Mouse (Mus musculus): ENCODE results near the gene Nr1i2. TPM values are rescaled to one million over a fixed set of nuclear protein-coding genes. Genes with fewer than 3 reads are reported as not detected.

Nr1i2 gene
- total and polyA plus RNA-seq, 2 experiments from 2014 or later, result not detected

DNA sequence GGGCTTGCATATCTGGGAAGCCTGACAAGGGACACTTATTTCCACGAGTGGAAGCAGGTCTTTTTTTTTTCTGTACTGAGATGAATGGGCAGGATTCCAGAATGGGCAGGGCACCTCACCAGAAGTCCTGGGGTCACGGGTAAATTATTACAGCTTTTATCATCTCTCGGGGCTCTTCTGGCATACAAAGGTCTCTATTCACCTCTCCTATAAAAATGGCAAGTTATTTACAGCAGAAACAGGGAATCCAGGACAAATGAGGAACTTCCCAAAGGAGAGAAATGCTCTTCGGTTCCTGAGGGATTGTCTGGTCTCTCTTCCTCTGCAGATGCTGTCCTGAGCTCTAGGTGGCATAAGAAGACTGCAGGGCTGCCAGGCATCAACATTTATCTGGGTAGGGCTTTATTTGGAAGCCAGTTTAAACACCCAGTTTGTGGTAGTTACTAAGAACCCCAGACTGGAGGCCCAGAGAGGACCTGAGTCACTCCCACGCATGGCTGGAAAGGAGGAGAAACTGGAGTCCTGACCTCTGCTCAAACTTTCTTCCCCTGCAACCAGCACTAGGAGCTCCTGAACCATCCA lies 816 bp upstream of the Nr1i2 start:
- Histone ChIP-seq H3K9me3 (ENCODE audit: low read length) (no peaks in the 10 kb centered on the region), H3K4me3 (ENCODE audit: low read depth, low read length) (no peak overlapping the region), H3K9ac (replicated peaks; ENCODE audit: low read length, poor library complexity, severe bottlenecking) (no peak overlapping the region), H3K27me3 (ENCODE audit: insufficient read depth, low read length) (no peaks in the 10 kb centered on the region), H3K4me2 (ENCODE audit: low read depth, low read length, poor library complexity, severe bottlenecking) (no peak overlapping the region), H3K4me1 (ENCODE audit: insufficient read depth, low read length) (no peaks in the 10 kb centered on the region), H3K36me3 (ENCODE audit: insufficient read depth, low read length) (no peaks in the 10 kb centered on the region), H3K27ac (ENCODE audit: low read depth, low read length) (no peak overlapping the region)
- no peak for DNase-seq (ENCODE audit: low spot score)
- peak; percentile 48 for TF ChIP-seq CTCF (IDR thresholded peaks at IDR 0.05)
- 52% methylated on average over 5 of the region's 5 CpGs for WGBS
- no peak for ATAC-seq (ENCODE audit: low FRiP score)

DNA sequence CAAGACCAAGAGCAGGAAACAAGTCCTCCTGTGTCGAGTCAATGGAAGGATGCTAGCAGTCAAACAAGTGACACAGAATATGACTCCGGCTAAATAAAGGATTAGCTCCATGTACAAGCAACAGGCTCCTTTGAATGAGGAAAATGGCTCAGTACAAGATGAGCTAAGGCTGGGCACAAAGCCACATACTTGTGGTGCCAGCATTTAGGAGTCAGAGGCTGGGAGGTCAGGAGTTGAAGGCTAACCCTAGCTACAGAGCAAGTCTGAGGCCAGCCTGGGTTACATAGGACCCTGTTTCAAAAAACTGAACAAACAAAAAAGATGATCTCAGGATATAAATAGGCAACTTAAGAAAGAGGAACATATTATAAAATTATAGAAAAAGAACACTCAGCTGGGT lies 4.5 kb downstream of the Nr1i2 start:
- no peak for DNase-seq (ENCODE audit: low spot score)
- Histone ChIP-seq H3K4me1 (ENCODE audit: insufficient read depth, low read length) (no peaks in the 10 kb centered on the region), H3K27me3 (ENCODE audit: insufficient read depth, low read length) (no peaks in the 10 kb centered on the region), H3K9ac (replicated peaks; ENCODE audit: low read length, poor library complexity, severe bottlenecking) (no peak overlapping the region), H3K4me2 (ENCODE audit: low read depth, low read length, poor library complexity, severe bottlenecking) (no peak overlapping the region), H3K27ac (ENCODE audit: low read depth, low read length) (no peak overlapping the region), H3K9me3 (ENCODE audit: low read length) (no peaks in the 10 kb centered on the region), H3K36me3 (ENCODE audit: insufficient read depth, low read length) (no peaks in the 10 kb centered on the region), H3K4me3 (ENCODE audit: low read depth, low read length) (no peak overlapping the region)
- WGBS, result 60% methylated on average over 2 of the region's 2 CpGs
- no peak for ATAC-seq (ENCODE audit: low FRiP score)
- TF ChIP-seq CTCF (IDR thresholded peaks at IDR 0.05), result no peak

DNA sequence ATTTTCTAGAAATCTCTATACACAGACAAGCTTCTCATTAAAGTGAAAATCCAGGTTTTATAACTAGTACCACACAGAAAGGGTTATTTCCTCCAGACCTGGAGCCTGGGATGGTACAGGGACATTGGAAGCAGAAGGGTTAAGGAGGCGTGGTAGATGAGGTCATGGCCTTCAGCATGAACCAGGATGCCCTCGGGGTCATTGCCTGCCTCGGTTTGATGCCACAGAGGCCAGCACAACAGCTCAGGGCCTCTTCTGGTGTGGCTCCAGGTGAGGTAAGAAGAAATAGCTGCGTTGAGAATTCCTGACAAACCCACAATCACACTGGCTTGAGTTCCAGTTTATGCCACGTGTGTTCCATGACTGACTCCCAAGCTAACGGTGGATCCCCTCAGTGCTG lies 5.8 kb downstream of the Nr1i2 start:
- 43% methylated on average over 6 of the region's 6 CpGs for WGBS
- H3K4me2 ChIP-seq (ENCODE audit: low read depth, low read length, poor library complexity, severe bottlenecking), result no peak overlapping the region
- no peaks in the 10 kb centered on the region for H3K36me3 ChIP-seq (ENCODE audit: insufficient read depth, low read length)
- no peak for DNase-seq (ENCODE audit: low spot score)
- no peak overlapping the region for H3K9ac ChIP-seq (replicated peaks; ENCODE audit: low read length, poor library complexity, severe bottlenecking)
- H3K27me3 ChIP-seq (ENCODE audit: insufficient read depth, low read length), result no peaks in the 10 kb centered on the region
- TF ChIP-seq CTCF (IDR thresholded peaks at IDR 0.05), result no peak
- no peak overlapping the region for H3K4me3 ChIP-seq (ENCODE audit: low read depth, low read length)
- no peaks in the 10 kb centered on the region for H3K4me1 ChIP-seq (ENCODE audit: insufficient read depth, low read length)
- no peaks in the 10 kb centered on the region for H3K9me3 ChIP-seq (ENCODE audit: low read length)
- ATAC-seq (ENCODE audit: low FRiP score), result no peak
- H3K27ac ChIP-seq (ENCODE audit: low read depth, low read length), result no peak overlapping the region

DNA sequence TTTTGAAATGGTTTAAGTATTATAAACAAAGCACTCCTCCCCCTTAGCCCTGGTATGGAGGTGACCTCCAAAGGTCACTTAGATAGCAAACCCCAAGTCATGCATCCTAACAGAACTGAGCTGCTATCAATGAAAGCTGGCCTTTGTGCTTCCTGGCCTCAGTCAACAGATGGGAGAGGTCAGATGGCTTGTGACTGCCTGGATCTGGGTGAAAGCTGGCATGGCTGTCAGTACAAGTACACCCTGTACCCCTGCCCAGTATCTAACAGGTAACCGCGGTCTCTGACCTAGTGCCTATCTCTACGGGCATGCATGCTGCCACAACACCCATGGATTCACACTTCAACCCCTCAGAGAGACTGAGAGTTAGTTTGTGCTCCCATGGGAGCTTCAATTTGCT lies 6.9 kb downstream of the Nr1i2 start:
- Histone ChIP-seq H3K9me3 (ENCODE audit: low read length) (no peaks in the 10 kb centered on the region), H3K27me3 (ENCODE audit: insufficient read depth, low read length) (no peaks in the 10 kb centered on the region), H3K9ac (replicated peaks; ENCODE audit: low read length, poor library complexity, severe bottlenecking) (no peak overlapping the region), H3K36me3 (ENCODE audit: insufficient read depth, low read length) (no peaks in the 10 kb centered on the region), H3K4me1 (ENCODE audit: insufficient read depth, low read length) (no peaks in the 10 kb centered on the region), H3K4me3 (ENCODE audit: low read depth, low read length) (no peak overlapping the region), H3K4me2 (ENCODE audit: low read depth, low read length, poor library complexity, severe bottlenecking) (no peak overlapping the region), H3K27ac (ENCODE audit: low read depth, low read length) (no peak overlapping the region)
- no peak for TF ChIP-seq CTCF (IDR thresholded peaks at IDR 0.05)
- ATAC-seq (ENCODE audit: low FRiP score), result no peak
- WGBS, result 95% methylated on average over 3 of the region's 3 CpGs
- DNase-seq (ENCODE audit: low spot score), result no peak

DNA sequence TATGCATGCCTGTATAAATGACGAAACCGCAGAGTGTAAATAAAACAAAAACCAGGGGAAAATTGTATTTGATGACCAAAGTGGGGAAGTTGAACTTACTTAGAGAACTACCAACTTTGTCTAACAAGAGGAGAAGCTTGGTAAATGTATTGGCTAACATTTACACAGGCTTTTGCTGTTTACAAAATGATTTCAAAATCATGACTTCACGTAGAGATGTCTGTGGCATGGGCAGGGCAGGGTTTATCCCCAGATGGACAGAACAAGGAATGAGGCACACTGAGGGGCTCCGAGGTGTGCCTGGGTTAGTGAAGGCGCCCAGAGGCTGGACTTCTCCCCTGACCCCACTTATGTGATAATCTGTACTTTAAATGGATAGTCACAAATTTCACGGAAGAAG lies 7.3 kb downstream of the Nr1i2 start:
- no peak for TF ChIP-seq CTCF (IDR thresholded peaks at IDR 0.05)
- DNase-seq (ENCODE audit: low spot score), result no peak

DNA sequence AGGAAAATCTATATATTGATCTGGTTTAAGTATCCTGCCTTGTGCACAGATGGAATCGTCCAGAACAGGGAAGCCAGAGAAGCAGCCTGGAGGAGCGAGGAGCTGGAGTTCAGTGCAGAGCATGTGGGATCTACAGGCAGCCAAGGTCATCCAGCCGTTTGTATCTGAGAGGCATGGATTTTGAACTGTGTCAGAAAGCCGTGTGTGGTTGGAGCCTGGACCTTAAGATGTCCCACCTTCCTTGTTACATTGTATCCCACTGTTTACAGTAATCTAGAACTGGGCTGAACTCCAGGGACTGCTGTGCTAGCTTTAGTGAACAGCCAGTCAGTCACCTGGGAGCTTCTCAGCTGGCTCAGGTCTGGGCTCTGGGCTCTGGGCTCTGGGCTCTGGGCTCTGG lies 8.1 kb downstream of the Nr1i2 start:
- 68% methylated on average over 4 of the region's 4 CpGs for WGBS
- ATAC-seq (ENCODE audit: low FRiP score) (no peak), DNase-seq (ENCODE audit: low spot score) (no peak)
- Histone ChIP-seq H3K4me1 (ENCODE audit: insufficient read depth, low read length) (no peaks in the 10 kb centered on the region), H3K9me3 (ENCODE audit: low read length) (no peaks in the 10 kb centered on the region), H3K4me2 (ENCODE audit: low read depth, low read length, poor library complexity, severe bottlenecking) (no peak overlapping the region), H3K36me3 (ENCODE audit: insufficient read depth, low read length) (no peaks in the 10 kb centered on the region), H3K27ac (ENCODE audit: low read depth, low read length) (no peak overlapping the region), H3K4me3 (ENCODE audit: low read depth, low read length) (no peak overlapping the region), H3K9ac (replicated peaks; ENCODE audit: low read length, poor library complexity, severe bottlenecking) (no peak overlapping the region), H3K27me3 (ENCODE audit: insufficient read depth, low read length) (no peaks in the 10 kb centered on the region)
- TF ChIP-seq CTCF (IDR thresholded peaks at IDR 0.05), result no peak

More for the DNA sequence above, 7.3 kb downstream of the Nr1i2 start:
- WGBS, result 88% methylated on average over 6 of the region's 6 CpGs
- H3K4me3 ChIP-seq (ENCODE audit: low read depth, low read length), result no peak overlapping the region
- no peaks in the 10 kb centered on the region for H3K27me3 ChIP-seq (ENCODE audit: insufficient read depth, low read length)
- no peaks in the 10 kb centered on the region for H3K36me3 ChIP-seq (ENCODE audit: insufficient read depth, low read length)
- H3K9me3 ChIP-seq (ENCODE audit: low read length), result no peaks in the 10 kb centered on the region
- ATAC-seq (ENCODE audit: low FRiP score), result no peak
- no peak overlapping the region for H3K9ac ChIP-seq (replicated peaks; ENCODE audit: low read length, poor library complexity, severe bottlenecking)
- no peaks in the 10 kb centered on the region for H3K4me1 ChIP-seq (ENCODE audit: insufficient read depth, low read length)
- no peak overlapping the region for H3K27ac ChIP-seq (ENCODE audit: low read depth, low read length)
- no peak overlapping the region for H3K4me2 ChIP-seq (ENCODE audit: low read depth, low read length, poor library complexity, severe bottlenecking)

Measured in midbrain, postnatal 0 days (tissue).